Mouse (Mus musculus) embryo, embryonic 10.5 days (tissue): ENCODE measurements at regions not wholly inside any gene's neighbourhood (a gene's known extent, or its start where the extent isn't known, plus 50 kb on each side); places are given as distances from the start of the nearest gene placed in this dataset.

Source experiments
- DNase-seq: peaks from one replicate; pipeline ENCODE4 v3.0.0-alpha.2; 2015; ENCODE audit warnings: low spot score

- DNase-seq, result no peak
Measured at GRCm38 (mm10) chr5:50570701-50571100, 511.9 kb upstream of the Adgra3 start.

- peak; percentile 7 for DNase-seq
Measured at GRCm38 (mm10) chr5:50551125-50551524, 492.3 kb upstream of the Adgra3 start.

- no peak for DNase-seq
Measured at GRCm38 (mm10) chr5:50512539-50512938, 453.7 kb upstream of the Adgra3 start.

GRCm38 (mm10) chr5:50509696-50510421, 451.1 kb upstream of the Adgra3 start:
- no peak for DNase-seq

GRCm38 (mm10) chr5:50490223-50490622, 431.4 kb upstream of the Adgra3 start:
- DNase-seq, result no peak

GRCm38 (mm10) chr5:50476985-50477384, 418.2 kb upstream of the Adgra3 start:
- peak; percentile 72 for DNase-seq

- DNase-seq, result no peak
Measured at GRCm38 (mm10) chr5:50461491-50461890, 402.7 kb upstream of the Adgra3 start.

- no peak for DNase-seq
Measured at GRCm38 (mm10) chr5:50457621-50458020, 398.8 kb upstream of the Adgra3 start.

GRCm38 (mm10) chr5:50454387-50454786, 395.6 kb upstream of the Adgra3 start:
- DNase-seq, result no peak

- peak; percentile 0 for DNase-seq
Measured at GRCm38 (mm10) chr5:50406923-50407322, 348.1 kb upstream of the Adgra3 start.

- DNase-seq, result no peak
Measured at GRCm38 (mm10) chr5:50406520-50406919, 347.7 kb upstream of the Adgra3 start.
